Mouse (Mus musculus) heart, adult 8-10 months (tissue): Measurements from ENCODE around the gene Plcb4. TPM values are rescaled to one million over a fixed set of nuclear protein-coding genes. Genes with fewer than 3 reads are reported as not detected.
"Not testable (repeated sequence)": the region's sequence is repeated elsewhere in the genome, so short reads cannot be mapped to it uniquely, and the experiment has no call there.

ENCODE experiments used
- DNase-seq: peaks from one replicate; pipeline ENCODE4 v3.0.0; 2022; ENCODE audit warnings: low spot score
- total RNA-seq, 4 experiments: library from RNA; stranded (reverse); gene quantifications; 2 replicates each; pipeline ENCODE4 v1.2.4; 2022

The Plcb4 gene
- total RNA-seq, 4 experiments from 2014 or later: 45.3 to 62.2 (median 56.4) TPM

GRCm38 (mm10) chr2:135886081-135886679 is 227.4 kb downstream of the Plcb4 start:
- DNase-seq: no peak

DNA sequence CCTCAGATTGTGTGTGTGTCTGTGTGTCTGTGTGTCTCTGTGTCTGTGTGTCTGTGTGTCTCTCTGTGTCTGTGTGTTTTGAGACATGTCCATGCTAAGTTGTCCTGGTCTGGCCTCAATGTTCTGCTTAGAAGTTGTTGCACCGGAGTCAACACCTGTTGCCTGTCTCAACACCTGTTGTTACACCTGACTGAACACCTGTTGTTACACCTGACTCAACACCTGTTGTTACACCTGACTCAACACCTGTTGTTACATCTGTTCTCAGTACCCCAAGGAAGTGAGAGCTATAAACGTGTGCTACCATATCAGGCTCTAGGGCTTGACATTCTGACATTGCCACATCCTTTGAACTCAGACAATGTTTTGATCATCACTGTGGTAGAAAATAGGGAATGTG is 229.0 kb downstream of the Plcb4 start:
- no peak for DNase-seq

DNA sequence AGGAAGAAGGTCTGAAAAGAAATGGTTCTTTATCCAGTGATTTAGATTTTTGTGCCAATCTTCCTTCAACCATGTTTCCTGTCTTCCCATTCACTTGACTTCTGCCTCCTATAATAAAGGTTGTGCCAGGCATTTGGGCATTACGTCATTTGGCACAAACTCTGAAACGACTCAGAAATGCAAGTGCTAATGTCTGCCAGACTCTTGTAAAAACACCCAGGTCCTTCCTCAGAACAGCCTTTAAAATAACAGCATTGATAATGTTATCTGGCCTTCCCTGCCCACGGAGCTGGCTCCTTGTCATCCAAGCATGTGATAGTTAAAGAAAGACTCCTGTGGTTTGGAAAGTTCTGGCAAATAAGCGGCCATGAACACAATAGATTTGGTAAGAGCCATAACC is 229.4 kb downstream of the Plcb4 start:
- DNase-seq: peak; percentile 28

DNA sequence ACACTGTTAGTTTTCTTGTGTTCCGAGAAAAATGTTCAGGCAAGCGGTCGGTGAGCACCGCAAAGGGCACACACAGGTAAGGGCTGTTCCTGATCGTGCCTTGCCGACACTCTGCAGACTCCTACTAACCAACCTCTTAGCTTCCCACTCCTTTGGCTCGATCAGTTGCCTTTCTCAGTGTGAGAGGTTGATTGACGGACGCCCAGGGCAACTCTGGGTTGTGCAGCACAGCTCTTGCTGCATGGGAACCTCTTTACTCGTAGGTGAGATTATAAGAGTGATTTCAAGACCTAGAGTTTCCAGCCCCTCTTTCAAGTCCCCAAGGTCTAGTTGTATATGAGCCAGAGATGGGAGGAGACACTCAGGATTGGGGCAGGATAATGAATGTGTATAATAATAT is 230.0 kb downstream of the Plcb4 start:
- DNase-seq: no peak

- DNase-seq: no peak
Measured at GRCm38 (mm10) chr2:135890083-135890482, 231.3 kb downstream of the Plcb4 start.

DNA sequence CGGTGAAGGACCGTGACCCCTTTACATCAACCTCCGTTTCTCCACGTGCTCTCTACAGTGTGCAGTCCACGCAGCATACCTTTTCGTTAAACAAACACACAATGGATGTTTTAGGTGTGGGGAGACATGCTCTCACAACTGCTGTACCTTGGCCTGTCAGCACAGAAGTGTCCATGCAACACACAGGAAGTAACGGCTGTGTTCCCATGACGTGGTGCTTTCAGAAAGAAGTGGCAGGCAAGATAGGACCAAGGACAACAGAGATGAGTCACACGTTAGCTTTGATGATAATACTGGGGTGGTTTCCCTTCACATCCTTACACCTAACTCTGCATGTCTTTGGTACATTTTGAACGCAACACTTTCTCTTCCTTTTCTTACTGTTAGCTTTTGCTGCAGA is 232.3 kb downstream of the Plcb4 start:
- DNase-seq: no peak

GRCm38 (mm10) chr2:135891686-135892085 is 232.9 kb downstream of the Plcb4 start:
- DNase-seq: no peak

- no peak for DNase-seq
Measured at GRCm38 (mm10) chr2:135894582-135894981, 235.8 kb downstream of the Plcb4 start.

DNA sequence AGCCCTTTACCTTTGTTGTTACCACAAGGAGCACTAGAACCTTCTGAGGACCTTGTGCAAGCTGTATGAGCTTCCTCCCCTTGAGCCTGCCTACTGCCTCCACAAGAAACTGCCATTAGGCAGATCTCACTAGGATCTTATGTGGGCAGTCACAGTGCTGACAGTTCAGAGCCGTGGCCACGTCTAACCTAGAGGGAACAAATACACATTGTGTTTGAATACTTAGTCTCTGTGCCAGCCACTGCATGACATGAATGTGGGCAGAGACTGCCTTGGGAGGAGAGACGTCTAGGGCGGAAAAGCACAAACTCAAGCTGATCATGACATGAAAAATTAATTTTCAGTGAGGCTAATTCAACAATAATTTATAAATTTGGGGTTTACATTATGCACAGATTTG is 239.2 kb downstream of the Plcb4 start:
- DNase-seq: no peak

DNA sequence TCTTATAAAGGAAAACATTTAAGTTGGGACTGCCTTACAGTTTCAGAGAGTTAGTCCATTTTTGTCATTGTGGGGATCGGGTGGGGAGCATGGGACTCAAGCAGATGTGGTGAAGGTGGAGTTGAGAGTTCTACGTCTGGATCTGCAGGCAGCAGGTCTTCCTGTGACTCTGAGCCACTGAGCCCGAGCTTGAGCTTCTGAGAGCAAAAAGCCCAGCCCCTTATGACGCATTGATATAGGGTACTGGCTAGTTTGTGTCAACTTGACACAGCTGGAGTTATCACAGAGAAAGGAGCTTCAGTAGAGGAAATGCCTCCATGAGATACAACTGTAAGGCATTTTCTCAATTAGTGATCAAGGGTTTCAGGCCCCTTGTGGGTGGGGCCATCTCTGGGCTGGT is 241.1 kb downstream of the Plcb4 start:
- DNase-seq: not testable (repeated sequence)

DNA sequence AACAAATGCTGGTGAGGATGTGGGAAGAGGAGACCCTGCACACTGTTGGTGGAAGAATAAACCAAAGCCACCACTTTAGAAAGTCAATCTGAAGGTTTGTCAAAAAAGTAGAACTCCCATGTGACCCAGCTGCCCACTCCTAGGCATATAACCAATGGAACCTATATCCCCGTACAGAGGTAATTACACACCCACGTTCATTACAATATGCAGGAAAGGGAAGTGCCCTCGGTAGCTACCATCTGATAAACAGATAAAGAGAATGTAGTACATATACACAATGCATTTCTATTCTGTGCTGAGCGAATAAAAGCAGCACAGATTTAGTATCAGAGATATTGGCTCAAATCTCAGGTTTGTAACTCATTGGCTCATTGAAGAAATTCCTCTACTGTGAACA is 242.2 kb downstream of the Plcb4 start:
- DNase-seq: no peak

DNA sequence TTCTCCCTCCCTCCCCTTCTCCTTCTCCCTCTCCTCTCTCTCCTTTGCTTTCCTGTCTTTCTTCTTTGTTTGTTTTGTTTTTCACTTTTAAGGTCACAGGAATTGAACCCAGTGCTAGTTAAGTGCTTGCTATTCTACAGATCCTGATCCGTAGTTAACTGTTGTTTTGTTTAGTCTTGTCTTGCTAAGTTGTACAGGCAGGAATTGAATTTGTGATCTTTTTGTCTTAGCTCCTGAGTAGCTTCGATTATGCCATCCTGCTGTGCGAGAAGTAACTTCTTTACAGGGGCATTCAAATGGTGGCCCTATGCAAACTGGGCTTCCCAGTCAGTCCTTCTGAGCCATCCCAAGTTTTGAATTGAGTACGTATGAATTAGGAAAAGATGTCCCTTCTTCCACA is 245.5 kb downstream of the Plcb4 start:
- DNase-seq: no peak

- DNase-seq: no peak
Measured at GRCm38 (mm10) chr2:135904791-135905190, 246.0 kb downstream of the Plcb4 start.

GRCm38 (mm10) chr2:135914343-135915261 is 255.8 kb downstream of the Plcb4 start:
- DNase-seq: no peak

GRCm38 (mm10) chr2:135915928-135916327 is 257.1 kb downstream of the Plcb4 start:
- peak; percentile 48 for DNase-seq

- DNase-seq: peak; percentile 37
Measured at GRCm38 (mm10) chr2:135917000-135917399, 258.2 kb downstream of the Plcb4 start.

DNA sequence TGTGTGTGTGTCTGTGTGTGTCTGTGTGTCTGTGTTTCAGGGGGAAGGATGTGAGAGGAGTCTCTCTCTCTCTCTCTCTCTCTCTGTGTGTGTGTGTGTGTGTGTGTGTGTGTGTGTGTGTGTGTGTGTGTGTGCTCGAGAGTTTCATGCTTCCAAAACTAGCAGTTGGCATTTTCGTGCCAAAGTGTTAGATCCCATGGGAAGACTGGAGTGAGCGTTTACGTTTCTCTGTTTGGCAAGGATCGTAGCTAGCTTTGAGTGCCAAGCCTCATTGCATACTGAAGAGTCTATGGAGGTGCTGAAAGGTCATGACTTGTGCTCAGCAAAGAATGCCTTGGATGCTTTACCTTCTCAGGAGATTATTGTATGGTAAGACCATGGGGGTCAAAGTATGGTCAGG is 259.3 kb downstream of the Plcb4 start:
- no peak for DNase-seq

GRCm38 (mm10) chr2:135919641-135920040 is 260.8 kb downstream of the Plcb4 start:
- peak; percentile 33 for DNase-seq

- DNase-seq: peak; percentile 84
Measured at GRCm38 (mm10) chr2:135926660-135927343, 268.0 kb downstream of the Plcb4 start.

DNA sequence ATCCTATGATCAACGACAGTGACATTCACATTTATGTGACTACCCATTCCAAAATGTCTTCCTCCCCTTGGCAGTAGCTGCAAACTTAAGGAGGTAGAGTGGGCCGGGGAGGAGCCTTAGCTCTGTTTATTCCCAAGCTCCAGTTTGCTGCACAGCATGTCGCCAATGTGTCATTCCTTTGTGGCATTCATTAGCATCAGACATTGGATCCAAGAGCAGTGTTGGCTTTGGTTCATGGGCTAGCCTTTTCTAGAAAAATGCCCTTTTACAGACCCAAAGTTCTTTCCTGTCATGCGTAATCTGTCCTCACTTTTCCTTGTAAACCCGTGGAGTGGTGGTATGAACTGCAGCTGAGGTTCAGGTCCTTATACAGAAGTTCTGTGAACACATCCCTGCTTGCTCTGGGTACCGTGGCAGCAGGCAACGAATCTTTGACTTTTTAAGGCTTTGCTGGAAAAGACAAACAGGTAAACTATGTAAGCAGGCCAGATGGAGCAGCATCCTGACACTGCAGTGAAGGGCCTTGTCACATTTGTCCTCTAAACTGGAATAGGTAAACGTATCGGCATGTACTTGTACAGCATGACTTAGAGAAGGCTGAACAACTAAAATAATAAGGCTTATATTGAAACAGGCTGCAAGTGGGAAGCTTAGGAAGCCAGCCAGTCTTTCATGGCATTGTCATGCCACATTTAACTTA is 270.4 kb downstream of the Plcb4 start:
- DNase-seq: no peak

DNA sequence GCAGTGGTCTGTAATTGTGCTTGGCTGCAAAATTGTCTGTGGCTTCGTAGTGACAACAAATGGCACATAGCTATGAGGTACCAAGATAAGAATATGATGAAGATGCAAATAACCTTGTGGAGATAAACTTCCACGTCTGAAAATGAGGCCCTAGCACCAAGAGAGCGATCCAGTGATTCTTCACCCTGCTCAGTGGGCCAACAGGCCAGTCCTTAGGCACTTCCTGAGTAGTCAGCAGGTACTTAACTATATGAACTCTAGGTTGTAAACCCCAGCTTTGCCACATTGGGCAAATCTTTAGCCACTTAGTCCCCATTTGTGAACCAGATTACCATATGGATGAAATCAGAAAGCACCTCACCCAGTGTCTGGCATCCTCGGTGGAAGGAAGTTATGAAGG is 271.9 kb downstream of the Plcb4 start:
- no peak for DNase-seq

GRCm38 (mm10) chr2:135932569-135932968 is 273.8 kb downstream of the Plcb4 start:
- no peak for DNase-seq
